In the genomic region with DNA sequence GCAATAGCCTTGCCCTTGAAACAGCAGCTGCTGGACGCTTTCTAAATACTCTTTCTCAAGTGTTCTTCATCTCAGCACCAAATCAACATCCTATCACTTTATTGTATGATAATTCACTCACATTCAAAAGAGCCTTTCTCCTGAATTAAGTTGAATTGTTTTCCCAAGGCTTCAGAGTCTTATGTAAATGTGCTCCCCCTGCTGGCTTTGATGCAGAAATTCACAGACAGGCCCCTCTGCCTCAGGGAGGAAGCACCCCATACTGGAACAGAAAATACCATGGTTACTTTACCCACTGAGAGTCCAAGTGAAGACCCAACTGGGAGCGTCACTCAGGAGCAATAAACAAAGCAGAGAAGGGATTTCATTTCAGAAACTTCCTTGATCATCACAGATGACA, we compare ENCODE assay signal across 8 mouse cellular contexts. TPM values are rescaled to one million over a fixed set of nuclear protein-coding genes. Genes with fewer than 3 reads are reported as not detected.
DNase-seq lines count a peak whose midpoint lies in the region; ATAC-seq and TF ChIP-seq lines count a peak whose summit lies in the region.

No protein-coding gene starts in this region.

- no peaks in the 10 kb centered on the region for H3K9me3 ChIP-seq in hindbrain, embryonic 11.5 days (ENCODE audit: control insufficient read depth, low read length)
- H3K9me3 ChIP-seq in hindbrain, embryonic 16.5 days (ENCODE audit: control insufficient read depth, low read length), result no peaks in the 10 kb centered on the region

- H3K36me3 ChIP-seq in hindbrain, embryonic 11.5 days (ENCODE audit: control insufficient read depth, insufficient read depth, low read length), result peaks cover 6% of the 10 kb centered on the region; the same call in 1 of the 2 replicates
- H3K36me3 ChIP-seq in hindbrain, embryonic 16.5 days (ENCODE audit: control insufficient read depth, insufficient read depth, low read length), result peaks cover 23% of the 10 kb centered on the region
- H3K36me3 ChIP-seq in thymus, adult 2 months (ENCODE audit: control insufficient read depth, insufficient read depth, low read length), result peaks cover 29% of the 10 kb centered on the region

- no peak for TF ChIP-seq POLR2A in thymus, adult 2 months (IDR thresholded peaks at IDR 0.05; ENCODE audit: control insufficient read depth, extremely low read depth, insufficient read depth, low read length, poor library complexity)

- no peak overlapping the region for H3K4me2 ChIP-seq in hindbrain, embryonic 11.5 days (replicated peaks; ENCODE audit: low read depth, low read length)
- H3K4me2 ChIP-seq in hindbrain, embryonic 16.5 days (ENCODE audit: low read length), result no peak overlapping the region

- WGBS in hindbrain, embryonic 11.5 days, result 62% methylated on average over 2 of the region's 2 CpGs
- WGBS in hindbrain, embryonic 16.5 days, result 58% methylated on average over 2 of the region's 2 CpGs
- WGBS in thymus, adult 2 months, result 70% methylated on average over 2 of the region's 2 CpGs

- no peaks in the 10 kb centered on the region for H3K27me3 ChIP-seq in hindbrain, embryonic 11.5 days (ENCODE audit: control insufficient read depth, insufficient read depth, low read length)
- no peaks in the 10 kb centered on the region for H3K27me3 ChIP-seq in hindbrain, embryonic 16.5 days (replicated peaks; ENCODE audit: control insufficient read depth, insufficient read depth, low read length)
- H3K27me3 ChIP-seq in thymus, adult 2 months (ENCODE audit: control insufficient read depth, insufficient read depth, low read length), result no peaks in the 10 kb centered on the region

- H3K4me1 ChIP-seq in hindbrain, embryonic 11.5 days (replicated peaks; ENCODE audit: control insufficient read depth, insufficient read depth, low read length), result no peaks in the 10 kb centered on the region
- no peaks in the 10 kb centered on the region for H3K4me1 ChIP-seq in hindbrain, embryonic 16.5 days (ENCODE audit: control insufficient read depth, insufficient read depth, low read depth, low read length)
- no peaks in the 10 kb centered on the region for H3K4me1 ChIP-seq in thymus, adult 2 months (replicated peaks; ENCODE audit: control insufficient read depth, insufficient read depth, low read length)

- ATAC-seq in hindbrain, embryonic 11.5 days (ENCODE audit: low FRiP score), result no peak
- no peak for ATAC-seq in hindbrain, embryonic 16.5 days

- no peak overlapping the region for H3K27ac ChIP-seq in hindbrain, embryonic 11.5 days (ENCODE audit: low read depth, low read length)
- no peak overlapping the region for H3K27ac ChIP-seq in hindbrain, embryonic 16.5 days (ENCODE audit: low read depth, low read length)
- no peak overlapping the region for H3K27ac ChIP-seq in thymus, adult 2 months (ENCODE audit: control insufficient read depth, insufficient read depth, low read length)

- no peak for TF ChIP-seq CTCF in thymus, adult 2 months (IDR thresholded peaks at IDR 0.05; ENCODE audit: borderline replicate concordance, control insufficient read depth, extremely low read depth, insufficient read depth, low read length, poor library complexity)

- peak; percentile 63 for DNase-seq in hindbrain, embryonic 11.5 days (ENCODE audit: low spot score)
- DNase-seq in thymus, adult 2 months, result peak; percentile 33
- no peak for DNase-seq in thymus, adult 18-20 months
- DNase-seq in c-Kit-positive CD71-negative TER-119-negative erythroid progenitor cells, embryonic 14.5 days (ENCODE audit: low read depth), result peak; percentile 32
- peak; percentile 66 for DNase-seq in induced T-regulatory cell, adult 2 months (ENCODE audit: low read depth)
- peak; percentile 61 for DNase-seq in naive thymus-derived CD4-positive, alpha-beta T cell, adult 2 months (ENCODE audit: low read depth)
- no peak for DNase-seq in neural tube, embryonic 10.5 days (ENCODE audit: extremely low spot score, low spot score)

- H3K4me3 ChIP-seq in hindbrain, embryonic 11.5 days (ENCODE audit: low read depth, low read length), result no peak overlapping the region
- no peak overlapping the region for H3K4me3 ChIP-seq in hindbrain, embryonic 16.5 days (ENCODE audit: low read length)
- no peak overlapping the region for H3K4me3 ChIP-seq in thymus, adult 2 months (ENCODE audit: control insufficient read depth, insufficient read depth, low read length)

- H3K9ac ChIP-seq in hindbrain, embryonic 11.5 days (ENCODE audit: low read depth, low read length), result no peak overlapping the region
- H3K9ac ChIP-seq in hindbrain, embryonic 16.5 days (ENCODE audit: low read depth, low read length), result no peak overlapping the region

RNA-seq across cellular contexts. Expression of a gene that starts 43.6 kb away (rescaled TPM):
- polyA plus RNA-seq in hindbrain, embryonic 11.5 days (2014; fragmentation: Nextera tagmentation; extraction: Ambion mirVana), result 18.4 and 20.8 TPM in 2 replicates
- polyA plus RNA-seq in hindbrain, embryonic 16.5 days (2015; fragmentation: Nextera tagmentation; extraction: Ambion mirVana), result 43.5 and 45.6 TPM in 2 replicates
- polyA plus RNA-seq in thymus, adult 2 months (2012; rRNA removed), result 76.1 and 78.0 TPM in 2 replicates

RNA-seq across cellular contexts. Expression of a gene that starts 43.8 kb away (rescaled TPM):
- 4.0 and 4.7 TPM in 2 replicates for polyA plus RNA-seq in hindbrain, embryonic 11.5 days (2014; fragmentation: Nextera tagmentation; extraction: Ambion mirVana)
- polyA plus RNA-seq in hindbrain, embryonic 16.5 days (2015; fragmentation: Nextera tagmentation; extraction: Ambion mirVana), result 1.7 and 2.3 TPM in 2 replicates
- 10.4 and 13.9 TPM in 2 replicates for polyA plus RNA-seq in thymus, adult 2 months (2012; rRNA removed)

RNA-seq across cellular contexts. Expression of a gene that starts 51.5 kb away (rescaled TPM):
- 2.4 and 3.3 TPM in 2 replicates for polyA plus RNA-seq in hindbrain, embryonic 11.5 days (2014; fragmentation: Nextera tagmentation; extraction: Ambion mirVana)
- 5.8 and 7.7 TPM in 2 replicates for polyA plus RNA-seq in hindbrain, embryonic 16.5 days (2015; fragmentation: Nextera tagmentation; extraction: Ambion mirVana)
- 6.4 and 9.0 TPM in 2 replicates for polyA plus RNA-seq in thymus, adult 2 months (2012; rRNA removed)

Comparison
In these comparisons a context has a peak if more than half of its experiments do, and no peak if none do; other contexts are left out.
1. DNase-seq: peak in hindbrain, embryonic 11.5 days (single experiment), thymus, adult 2 months (single experiment), c-Kit-positive CD71-negative TER-119-negative erythroid progenitor cells, embryonic 14.5 days (single experiment), induced T-regulatory cell, adult 2 months (single experiment) and naive thymus-derived CD4-positive, alpha-beta T cell, adult 2 months (single experiment); none in thymus, adult 18-20 months (0 of 2) and neural tube, embryonic 10.5 days (single experiment).